Mouse (Mus musculus): Measurements from ENCODE around the gene Met. TPM values are rescaled to one million over a fixed set of nuclear protein-coding genes. Genes with fewer than 3 reads are reported as not detected.

Met gene
- total and polyA plus RNA-seq, 3 experiments: 0.76 to 1.4 (median 1.3) TPM

DNA sequence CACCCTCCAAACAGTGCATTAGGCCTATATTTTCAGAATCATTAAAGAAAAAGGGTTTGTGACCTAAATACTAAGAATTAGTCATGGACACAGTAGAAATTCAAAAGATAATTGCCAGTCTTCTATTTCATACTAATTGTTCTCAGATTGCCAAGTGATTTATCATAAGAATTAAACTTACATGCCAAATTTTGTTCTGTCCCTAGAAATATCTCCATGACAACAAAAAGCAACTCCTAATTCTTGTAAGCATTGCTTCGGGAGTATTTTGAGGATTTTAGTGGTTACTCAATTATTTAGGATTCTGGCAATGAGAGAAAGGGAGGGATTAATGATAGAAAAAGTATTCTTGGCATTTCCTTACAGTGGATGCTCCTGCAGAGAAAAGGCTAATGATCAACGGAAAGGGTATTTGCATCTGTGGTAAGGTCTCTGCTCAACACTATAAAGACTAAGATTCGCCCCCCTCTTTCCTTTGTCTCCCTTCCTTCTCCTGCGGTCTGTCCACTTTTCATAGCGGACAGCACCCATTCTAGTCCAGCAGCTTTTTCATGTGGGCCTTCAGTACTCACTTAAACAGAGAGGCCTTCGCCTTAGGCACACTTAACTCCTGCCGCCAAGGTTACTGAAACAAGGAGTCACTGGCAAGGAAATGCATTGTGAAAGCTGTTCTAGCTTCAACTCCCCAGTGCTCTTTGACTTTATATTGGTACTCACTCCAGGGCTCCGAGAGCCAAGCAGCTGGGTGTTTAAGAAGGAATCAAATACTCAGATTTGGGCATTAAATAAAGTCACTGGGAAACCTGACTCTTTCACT, 58.5 kb downstream of the Met start:
- no peaks in the 10 kb centered on the region for H3K79me2 ChIP-seq (replicated peaks; ENCODE audit: control insufficient read depth, insufficient read depth, low read length)
- no peaks in the 10 kb centered on the region for H3K27me3 ChIP-seq (ENCODE audit: control insufficient read depth, insufficient read depth, low read length)
- intact Hi-C loops (cut with DNase I): no loop called here
- no peak overlapping the region for H3K4me3 ChIP-seq
- 72% methylated on average over 8 of the region's 8 CpGs for WGBS
- DNase-seq: no peak
- H3K4me1 ChIP-seq (ENCODE audit: control insufficient read depth, insufficient read depth, low read length): no peaks in the 10 kb centered on the region
- H3K9ac ChIP-seq (ENCODE audit: low read depth, low read length): no peak overlapping the region
- TF ChIP-seq POLR2A (IDR thresholded peaks at IDR 0.05; ENCODE audit: insufficient read depth, low read depth, low read length): no peak
- TF ChIP-seq EP300 (IDR thresholded peaks at IDR 0.05; ENCODE audit: insufficient read depth, low read depth, low read length): no peak
- TF ChIP-seq CTCF (IDR thresholded peaks at IDR 0.05): no peak
- H3K27ac ChIP-seq: no peak overlapping the region
- no peaks in the 10 kb centered on the region for H3K36me3 ChIP-seq (ENCODE audit: control insufficient read depth, insufficient read depth, low read length)

DNA sequence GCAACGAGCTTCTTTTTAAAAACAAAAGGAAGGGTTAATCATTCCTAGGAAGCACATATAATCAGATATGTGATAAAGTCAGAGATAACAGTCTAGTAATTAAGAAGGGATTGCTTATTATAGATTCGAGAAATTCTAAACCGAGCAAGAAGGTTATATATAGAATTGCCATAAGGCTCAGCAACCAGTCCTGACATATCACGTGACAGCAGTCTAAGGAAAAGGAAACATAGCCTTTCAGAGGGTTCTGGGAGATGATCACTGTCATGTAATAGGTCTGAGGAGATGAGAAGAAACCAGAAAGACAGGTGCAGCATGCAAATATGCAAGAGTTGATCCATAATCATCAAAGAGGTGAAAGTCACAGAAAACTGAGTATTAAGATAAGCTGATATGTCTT, 59.3 kb downstream of the Met start:
- Histone ChIP-seq H3K4me1 (ENCODE audit: control insufficient read depth, insufficient read depth, low read length) (no peaks in the 10 kb centered on the region), H3K27ac (no peak overlapping the region), H3K4me3 (no peak overlapping the region), H3K36me3 (ENCODE audit: control insufficient read depth, insufficient read depth, low read length) (no peaks in the 10 kb centered on the region), H3K9ac (ENCODE audit: low read depth, low read length) (no peak overlapping the region), H3K27me3 (ENCODE audit: control insufficient read depth, insufficient read depth, low read length) (no peaks in the 10 kb centered on the region), H3K79me2 (replicated peaks; ENCODE audit: control insufficient read depth, insufficient read depth, low read length) (no peaks in the 10 kb centered on the region)
- DNase-seq: no peak
- intact Hi-C loops (cut with DNase I): no loop called here
- 57% methylated on average over 4 of the region's 4 CpGs for WGBS
- TF ChIP-seq CTCF (IDR thresholded peaks at IDR 0.05) (no peak), EP300 (IDR thresholded peaks at IDR 0.05; ENCODE audit: insufficient read depth, low read depth, low read length) (no peak)

DNA sequence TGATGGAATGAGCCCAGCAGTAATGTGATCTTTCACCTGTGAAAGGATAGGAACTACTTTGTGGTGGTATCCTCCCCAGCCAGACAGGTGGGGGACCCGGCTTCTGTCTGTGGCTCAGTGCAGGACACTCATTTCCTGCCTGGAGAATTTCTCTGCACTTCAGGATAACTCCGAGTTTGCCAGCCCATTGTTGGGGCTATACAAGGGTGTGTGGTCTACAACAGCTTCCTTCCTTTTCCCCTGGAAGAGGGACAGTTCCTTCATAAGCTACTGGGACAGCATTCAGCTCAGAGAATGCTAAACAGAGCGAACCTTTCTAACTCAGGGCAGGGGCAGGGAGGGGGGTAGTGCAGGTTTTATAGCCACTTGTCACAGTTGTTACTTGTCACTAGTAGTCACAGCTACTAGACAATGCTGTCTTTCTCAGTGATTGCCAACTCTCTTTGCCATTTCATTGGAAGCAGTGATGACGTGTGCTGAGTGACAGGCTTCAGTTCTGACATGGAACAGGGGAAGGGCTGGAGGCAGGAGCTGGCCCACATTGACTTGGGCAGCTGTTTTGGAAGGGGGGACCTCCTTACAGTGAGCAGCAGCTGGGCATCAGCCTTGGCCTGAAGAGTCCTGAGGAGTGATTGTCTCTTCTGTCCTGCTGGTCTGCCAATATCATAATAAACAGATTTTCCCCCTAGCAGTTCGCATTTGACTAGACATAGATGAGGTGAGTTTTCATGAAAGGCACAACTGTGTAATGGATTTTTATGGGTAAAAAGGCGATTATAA, 66.1 kb downstream of the Met start:
- Histone ChIP-seq H3K27me3 (ENCODE audit: control insufficient read depth, insufficient read depth, low read length) (no peaks in the 10 kb centered on the region), H3K4me3 (no peak overlapping the region), H3K36me3 (ENCODE audit: control insufficient read depth, insufficient read depth, low read length) (peaks cover 2% of the 10 kb centered on the region; the same call in 1 of the 2 replicates), H3K27ac (no peak overlapping the region), H3K9ac (ENCODE audit: low read depth, low read length) (no peak overlapping the region), H3K4me1 (ENCODE audit: control insufficient read depth, insufficient read depth, low read length) (peaks cover 2% of the 10 kb centered on the region), H3K79me2 (replicated peaks; ENCODE audit: control insufficient read depth, insufficient read depth, low read length) (no peaks in the 10 kb centered on the region)
- 56% methylated on average over 6 of the region's 6 CpGs for WGBS
- intact Hi-C loops (cut with DNase I): no loop called here
- no peak for TF ChIP-seq CTCF (IDR thresholded peaks at IDR 0.05)
- TF ChIP-seq POLR2A (IDR thresholded peaks at IDR 0.05; ENCODE audit: insufficient read depth, low read depth, low read length): no peak
- TF ChIP-seq EP300 (IDR thresholded peaks at IDR 0.05; ENCODE audit: insufficient read depth, low read depth, low read length): no peak
- peak in 1 of 2 experiments; percentile 11 for DNase-seq

DNA sequence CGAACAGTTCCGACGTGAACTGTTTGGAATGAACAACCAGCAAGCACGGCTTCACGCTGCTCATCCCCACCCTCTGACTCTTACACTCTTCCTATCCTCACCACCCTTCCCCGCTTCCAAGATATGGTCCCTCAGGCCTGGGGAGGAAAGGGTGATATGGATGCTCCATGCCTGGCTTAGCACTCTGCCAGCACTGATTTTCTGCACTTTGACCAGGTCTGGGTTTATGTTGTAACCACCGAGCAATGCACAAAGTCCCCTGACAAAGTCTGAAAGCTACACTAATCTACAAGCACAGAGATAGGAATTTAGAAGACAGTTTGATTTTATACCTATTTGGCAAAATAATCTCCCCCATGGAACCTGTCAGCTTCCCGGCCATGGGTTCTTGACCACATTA, 78.0 kb downstream of the Met start:
- Histone ChIP-seq H3K9ac (ENCODE audit: low read depth, low read length) (no peak overlapping the region), H3K27me3 (ENCODE audit: control insufficient read depth, insufficient read depth, low read length) (no peaks in the 10 kb centered on the region), H3K36me3 (ENCODE audit: control insufficient read depth, insufficient read depth, low read length) (no peaks in the 10 kb centered on the region), H3K79me2 (replicated peaks; ENCODE audit: control insufficient read depth, insufficient read depth, low read length) (no peaks in the 10 kb centered on the region), H3K4me3 (no peak overlapping the region), H3K4me1 (ENCODE audit: control insufficient read depth, insufficient read depth, low read length) (no peaks in the 10 kb centered on the region; the same call in 1 of the 2 replicates), H3K27ac (no peak overlapping the region)
- 95% methylated on average over 8 of the region's 8 CpGs for WGBS
- intact Hi-C loops (cut with DNase I): no loop called here
- no peak for DNase-seq
- TF ChIP-seq EP300 (IDR thresholded peaks at IDR 0.05; ENCODE audit: insufficient read depth, low read depth, low read length): no peak
- TF ChIP-seq POLR2A (IDR thresholded peaks at IDR 0.05; ENCODE audit: insufficient read depth, low read depth, low read length): no peak
- TF ChIP-seq CTCF (IDR thresholded peaks at IDR 0.05): no peak

DNA sequence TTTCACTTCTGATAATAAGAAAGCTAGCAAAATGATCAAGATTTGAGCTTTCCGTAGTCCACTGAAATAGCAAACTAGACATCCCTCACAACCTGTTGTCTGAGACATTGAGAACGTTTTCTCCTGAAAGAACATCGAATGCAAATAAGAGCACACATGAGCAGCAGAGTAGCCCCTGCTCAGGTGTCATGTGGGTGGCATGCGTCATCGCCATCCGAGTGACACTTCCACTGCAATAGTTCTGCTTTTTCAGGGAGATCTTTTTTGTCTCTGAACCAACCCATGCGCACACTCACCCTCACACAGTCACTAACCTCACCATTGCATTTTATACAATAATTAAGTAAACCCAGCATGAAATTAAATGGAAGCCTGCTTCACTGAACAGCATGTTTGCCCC, 78.8 kb downstream of the Met start:
- H3K36me3 ChIP-seq (ENCODE audit: control insufficient read depth, insufficient read depth, low read length): no peaks in the 10 kb centered on the region
- no peak for TF ChIP-seq POLR2A (IDR thresholded peaks at IDR 0.05; ENCODE audit: insufficient read depth, low read depth, low read length)
- TF ChIP-seq CTCF (IDR thresholded peaks at IDR 0.05): no peak
- TF ChIP-seq EP300 (IDR thresholded peaks at IDR 0.05; ENCODE audit: insufficient read depth, low read depth, low read length): no peak
- intact Hi-C loops (cut with DNase I): no loop called here
- no peak overlapping the region for H3K4me3 ChIP-seq
- H3K27me3 ChIP-seq (ENCODE audit: control insufficient read depth, insufficient read depth, low read length): no peaks in the 10 kb centered on the region
- no peaks in the 10 kb centered on the region; the same call in 1 of the 2 replicates for H3K4me1 ChIP-seq (ENCODE audit: control insufficient read depth, insufficient read depth, low read length)
- no peak for DNase-seq
- no peak overlapping the region for H3K27ac ChIP-seq
- 90% methylated on average over 7 of the region's 7 CpGs for WGBS
- no peak overlapping the region for H3K9ac ChIP-seq (ENCODE audit: low read depth, low read length)
- no peaks in the 10 kb centered on the region for H3K79me2 ChIP-seq (replicated peaks; ENCODE audit: control insufficient read depth, insufficient read depth, low read length)

DNA sequence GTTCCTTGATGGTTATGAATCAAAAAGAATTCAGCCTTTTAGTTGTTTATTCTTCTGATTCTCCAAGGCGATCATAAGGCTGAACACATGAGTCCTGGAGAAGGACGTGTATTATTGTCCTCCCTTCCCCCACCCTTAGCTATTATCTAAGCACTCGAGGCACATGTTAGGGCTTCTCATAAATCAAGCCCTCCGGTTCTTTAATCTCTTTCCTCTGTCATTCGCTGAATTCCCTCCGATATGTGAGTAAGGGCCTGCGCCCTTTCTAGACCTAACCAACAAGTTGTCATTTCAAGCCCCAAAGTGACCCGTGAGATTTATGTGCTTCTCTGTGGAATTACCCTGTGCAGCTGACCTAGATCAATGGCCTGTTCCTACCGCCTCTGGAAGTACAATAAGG, 81.9 kb downstream of the Met start:
- Histone ChIP-seq H3K4me1 (ENCODE audit: control insufficient read depth, insufficient read depth, low read length) (no peaks in the 10 kb centered on the region; the same call in 1 of the 2 replicates), H3K36me3 (ENCODE audit: control insufficient read depth, insufficient read depth, low read length) (no peaks in the 10 kb centered on the region), H3K9ac (ENCODE audit: low read depth, low read length) (no peak overlapping the region), H3K27me3 (ENCODE audit: control insufficient read depth, insufficient read depth, low read length) (no peaks in the 10 kb centered on the region), H3K79me2 (replicated peaks; ENCODE audit: control insufficient read depth, insufficient read depth, low read length) (no peaks in the 10 kb centered on the region), H3K4me3 (no peak overlapping the region), H3K27ac (no peak overlapping the region)
- DNase-seq: no peak
- TF ChIP-seq POLR2A (IDR thresholded peaks at IDR 0.05; ENCODE audit: insufficient read depth, low read depth, low read length): no peak
- TF ChIP-seq CTCF (IDR thresholded peaks at IDR 0.05): no peak
- TF ChIP-seq EP300 (IDR thresholded peaks at IDR 0.05; ENCODE audit: insufficient read depth, low read depth, low read length): no peak
- intact Hi-C loops (cut with DNase I): no loop called here
- 83% methylated on average over 9 of the region's 9 CpGs for WGBS

All from heart, adult 2 months (tissue).